In genomic region chr6:122270152-122270551, GRCm38 (mm10) we compare ENCODE assay signal across 33 mouse cellular contexts. TPM values are rescaled to one million over a fixed set of nuclear protein-coding genes. Genes with fewer than 3 reads are reported as not detected.
DNase-seq lines count a peak whose midpoint lies in the region; ATAC-seq lines count a peak whose summit lies in the region.
"Had no signal": no experiment of that assay in that cellular context is flagged by ENCODE, and none has a peak within 500 bp of the region (broad histone marks: within the 10 kb centered on the region; RNA-seq: fewer than 3 reads in every experiment).

No protein-coding gene starts in this region.

- DNase-seq in heart, adult 11 months = peak; percentile 67
- DNase-seq in heart, adult 8-10 months (ENCODE audit: low spot score) = no peak
- no peak for DNase-seq in gastrocnemius, postnatal 10 days
- DNase-seq in retina, embryonic 14.5 days (ENCODE audit: low spot score) = no peak
- DNase-seq in ovary, postnatal 10 days (ENCODE audit: low spot score) = no peak
- DNase-seq: adrenal gland, postnatal 14 days; cerebellum, adult 11-12 months; cerebellum, adult 9-11 months; gastrocnemius, postnatal 36 days; kidney, adult 8-10 months; kidney, postnatal 4 days; layer of hippocampus, postnatal 36 days; left cerebral cortex, postnatal 4 days; liver, embryonic 13.5 days; lung, adult 2 months; lung, postnatal 10 days; midbrain, embryonic 14.5 days; right cerebral cortex, adult 18-20 months; spleen, adult 18-20 months; thymus, adult 18-20 months; thymus, postnatal 25 days had no signal

- peak; percentile 70 for ATAC-seq in activated CD4-positive, CD25-positive, alpha-beta regulatory T cell, adult 4 months
- peak; percentile 71 for ATAC-seq in megakaryocyte, adult 5-6 weeks (ENCODE audit: poor library complexity, severe bottlenecking)
- ATAC-seq: forebrain, embryonic 13.5 days; hindbrain, embryonic 16.5 days; intestine, embryonic 16.5 days; Patski had no signal

RNA-seq across cellular contexts. Expression of gene Klrg1, which starts 12.5 kb away (rescaled TPM):
- total RNA-seq in heart, adult 8-10 months (2022) = not detected
- polyA plus RNA-seq in activated CD4-positive, CD25-positive, alpha-beta regulatory T cell, adult 4 months (2017; shearing (Covaris generic)) = 10 to 100 TPM; 32.4 to 41.6 TPM
- 0.56 and 0.64 TPM in 2 replicates for total RNA-seq in megakaryocyte, adult 5-6 weeks (2015)
- total RNA-seq in megakaryocyte, adult 5-6 weeks (2017) = 0.44 and 0.65 TPM in 2 replicates
- not detected for total RNA-seq in gastrocnemius, postnatal 10 days (2021)
- total RNA-seq: adrenal gland, postnatal 14 days; gastrocnemius, adult 18-20 months; gastrocnemius, postnatal 36 days; heart, postnatal 25 days had no signal
- polyA plus RNA-seq: embryonic facial prominence, embryonic 10.5 days; embryonic facial prominence, embryonic 15.5 days; heart, embryonic 15.5 days; intestine, embryonic 16.5 days; liver, embryonic 13.5 days; Patski; stomach, embryonic 16.5 days had no signal

RNA-seq across cellular contexts. Expression of gene M6pr, which starts 38.4 kb away (rescaled TPM):
- total RNA-seq in heart, adult 8-10 months (2022) = 10 to 100 TPM; 43.1 to 44.9 (median 44.1) TPM
- 100 to 1,000 TPM; 227 to 271 TPM for polyA plus RNA-seq in activated CD4-positive, CD25-positive, alpha-beta regulatory T cell, adult 4 months (2017; shearing (Covaris generic))
- total RNA-seq in megakaryocyte, adult 5-6 weeks (2015) = 158 and 160 TPM in 2 replicates
- total RNA-seq in megakaryocyte, adult 5-6 weeks (2017) = 329 and 358 TPM in 2 replicates
- total RNA-seq in gastrocnemius, postnatal 10 days (2021) = 10 to 100 TPM; 32.1 to 35.6 TPM
